ENCODE assay signal across 39 mouse cellular contexts in the genomic region with DNA sequence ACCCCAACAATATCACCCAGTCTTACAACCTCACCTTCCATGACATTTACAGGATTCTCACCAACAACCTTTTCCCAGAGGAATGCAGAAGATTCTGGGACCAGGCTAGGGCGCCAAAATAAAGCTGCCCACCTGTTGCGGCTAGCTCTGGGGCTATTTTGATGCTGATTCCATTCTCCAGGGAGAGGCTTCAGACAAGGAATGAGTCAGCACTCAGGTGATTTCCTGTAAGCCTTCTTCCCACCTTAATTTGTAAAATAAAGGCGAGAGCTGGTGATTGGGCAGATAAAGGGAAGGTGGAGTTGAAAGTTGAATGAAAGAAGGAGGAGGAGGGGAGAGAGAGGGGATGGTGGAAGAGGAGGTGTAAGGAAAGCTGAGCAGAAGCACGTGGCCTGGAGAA. TPM values are rescaled to one million over a fixed set of nuclear protein-coding genes. Genes with fewer than 3 reads are reported as not detected.
"Had no signal": no experiment of that assay in that cellular context is flagged by ENCODE, and none has a peak within 500 bp of the region (broad histone marks: within the 10 kb centered on the region; RNA-seq: fewer than 3 reads in every experiment).

No protein-coding gene starts in this region.

- DNase-seq: gastrocnemius, postnatal 14 days; gastrocnemius, postnatal 36 days; heart, adult 11 months; heart, adult 2 months; heart, postnatal 14 days; heart, postnatal 36 days; kidney, adult 11 months; kidney, adult 8-10 months; kidney, postnatal 10 days; kidney, postnatal 25 days; kidney, postnatal 4 days; liver; liver, embryonic 13.5 days had no signal

- H3K9ac ChIP-seq: heart, embryonic 13.5 days; heart, embryonic 15.5 days; hindbrain, embryonic 13.5 days; hindbrain, embryonic 15.5 days; limb, embryonic 12.5 days; liver, embryonic 13.5 days had no signal

- H3K27me3 ChIP-seq: hindbrain, embryonic 13.5 days had no signal

- H3K9me3 ChIP-seq: heart, embryonic 15.5 days; hindbrain, embryonic 13.5 days; hindbrain, embryonic 15.5 days; limb, embryonic 10.5 days; liver, embryonic 13.5 days had no signal

- H3K36me3 ChIP-seq: heart, embryonic 13.5 days; heart, embryonic 15.5 days; hindbrain, embryonic 13.5 days; hindbrain, embryonic 15.5 days; limb, embryonic 10.5 days; limb, embryonic 12.5 days; liver, embryonic 13.5 days had no signal

- H3K4me3 ChIP-seq: heart, adult 2 months; heart, embryonic 13.5 days; heart, embryonic 15.5 days; hindbrain, embryonic 13.5 days; hindbrain, embryonic 15.5 days; layer of hippocampus, adult 2 months; left cerebral cortex, adult 2 months; limb, embryonic 10.5 days; limb, embryonic 12.5 days; liver, embryonic 13.5 days had no signal

- H3K4me1 ChIP-seq: heart, embryonic 13.5 days; heart, embryonic 15.5 days; hindbrain, embryonic 13.5 days; hindbrain, embryonic 15.5 days; limb, embryonic 10.5 days; limb, embryonic 12.5 days; liver, embryonic 13.5 days had no signal

- H3K27ac ChIP-seq: heart, adult 2 months; heart, embryonic 13.5 days; heart, embryonic 15.5 days; hindbrain, embryonic 13.5 days; hindbrain, embryonic 15.5 days; hindbrain, postnatal 0 days; layer of hippocampus, adult 2 months; left cerebral cortex, adult 2 months; limb, embryonic 10.5 days; limb, embryonic 12.5 days; liver, embryonic 13.5 days had no signal

RNA-seq across cellular contexts. Expression of gene Shank1, which starts 18.6 kb away (rescaled TPM):
- total RNA-seq: hematopoietic stem cell, adult 5-6 weeks had no signal

RNA-seq across cellular contexts. Expression of gene Gm15517, which starts 30.2 kb away (rescaled TPM):
- total RNA-seq: gastrocnemius, adult 18-20 months; gastrocnemius, adult 8-10 months; gastrocnemius, postnatal 14 days; gastrocnemius, postnatal 36 days; heart, adult 2 months; heart, postnatal 14 days; heart, postnatal 36 days; hematopoietic stem cell, adult 5-6 weeks; hindbrain, postnatal 0 days; layer of hippocampus, adult 2 months; layer of hippocampus, postnatal 10 days; layer of hippocampus, postnatal 25 days; left cerebral cortex, adult 2 months; left cerebral cortex, postnatal 14 days; left cerebral cortex, postnatal 36 days had no signal
- polyA plus RNA-seq: heart, adult 2 months; heart, embryonic 11.5 days; heart, embryonic 13.5 days; heart, embryonic 15.5 days; heart, postnatal 0 days; hindbrain, embryonic 11.5 days; hindbrain, embryonic 13.5 days; hindbrain, postnatal 0 days; intestine, embryonic 14.5 days; intestine, embryonic 16.5 days; kidney, embryonic 14.5 days; kidney, embryonic 16.5 days; limb, embryonic 10.5 days; limb, embryonic 12.5 days; limb, embryonic 14.5 days; liver, embryonic 11.5 days; liver, embryonic 13.5 days had no signal

RNA-seq across cellular contexts. Expression of gene Acp4, which starts 34.2 kb away (rescaled TPM):
- total RNA-seq: gastrocnemius, adult 18-20 months; gastrocnemius, adult 8-10 months; gastrocnemius, postnatal 14 days; gastrocnemius, postnatal 36 days; heart, adult 2 months; heart, postnatal 14 days; heart, postnatal 36 days; hindbrain, postnatal 0 days; layer of hippocampus, adult 2 months; layer of hippocampus, postnatal 10 days; layer of hippocampus, postnatal 25 days; left cerebral cortex, adult 2 months; left cerebral cortex, postnatal 14 days; left cerebral cortex, postnatal 36 days had no signal
- polyA plus RNA-seq: gonadal fat pad, adult 2 months; heart, adult 2 months; heart, embryonic 11.5 days; heart, embryonic 13.5 days; heart, embryonic 15.5 days; heart, postnatal 0 days; hindbrain, embryonic 11.5 days; hindbrain, embryonic 15.5 days; intestine, embryonic 14.5 days; intestine, embryonic 16.5 days; kidney, embryonic 14.5 days; kidney, embryonic 16.5 days; limb, embryonic 12.5 days; liver, embryonic 11.5 days; liver, embryonic 13.5 days had no signal
